21 mouse cellular contexts compared by ENCODE assay signal in the genomic region with DNA sequence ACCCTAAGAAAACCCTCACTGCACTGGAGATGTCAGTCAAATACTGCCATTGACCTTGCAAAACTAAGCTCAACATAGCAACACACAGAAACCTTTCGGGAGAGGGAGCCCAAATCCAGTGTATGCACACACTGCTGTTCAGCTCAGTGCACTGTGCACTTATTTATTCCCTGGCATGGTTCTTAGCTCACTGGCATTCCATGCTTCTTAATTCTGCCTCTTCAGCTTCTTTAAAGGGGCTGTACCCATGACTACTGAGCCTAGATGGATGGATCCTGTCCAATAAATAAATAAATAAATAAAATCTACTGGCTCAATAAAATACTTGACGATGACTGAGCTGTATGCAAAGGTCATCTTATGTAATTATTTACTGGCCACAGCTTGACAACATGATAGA.
DNase-seq lines count a peak whose midpoint lies in the region; ATAC-seq lines count a peak whose summit lies in the region.
"Had no signal": no experiment of that assay in that cellular context is flagged by ENCODE, and none has a peak within 500 bp of the region (broad histone marks: within the 10 kb centered on the region; RNA-seq: fewer than 3 reads in every experiment).

No protein-coding gene starts in this region.

- H3K27ac ChIP-seq in midbrain, embryonic 13.5 days, result peak overlapping the region; percentile 77
- H3K27ac ChIP-seq in midbrain, embryonic 11.5 days (ENCODE audit: low read depth, low read length), result no peak overlapping the region
- H3K27ac ChIP-seq in forebrain, embryonic 13.5 days, result peak overlapping the region; percentile 52
- H3K27ac ChIP-seq in hindbrain, embryonic 14.5 days, result peak overlapping the region; percentile 80; the same call in 1 of the 2 replicates
- H3K27ac ChIP-seq in neural tube, embryonic 14.5 days (ENCODE audit: low read depth, low read length), result peak overlapping the region; percentile 22; the same call in 1 of the 2 replicates
- H3K27ac ChIP-seq in kidney, embryonic 15.5 days, result no peak overlapping the region
- H3K27ac ChIP-seq: embryonic facial prominence, embryonic 12.5 days; heart, embryonic 15.5 days; liver, embryonic 13.5 days; lung, embryonic 15.5 days had no signal

- H3K4me1 ChIP-seq in midbrain, embryonic 13.5 days (replicated peaks), result peaks cover 39% of the 10 kb centered on the region
- H3K4me1 ChIP-seq in midbrain, embryonic 11.5 days (ENCODE audit: control insufficient read depth, insufficient read depth, low read length), result peaks cover 10% of the 10 kb centered on the region; the same call in 1 of the 2 replicates
- H3K4me1 ChIP-seq in forebrain, embryonic 13.5 days, result peaks cover 49% of the 10 kb centered on the region
- H3K4me1 ChIP-seq in hindbrain, embryonic 14.5 days (replicated peaks; ENCODE audit: control insufficient read depth, insufficient read depth, low read length), result peaks cover 13% of the 10 kb centered on the region; the same call in 1 of the 2 replicates
- peaks cover 13% of the 10 kb centered on the region for H3K4me1 ChIP-seq in neural tube, embryonic 14.5 days (ENCODE audit: control insufficient read depth, insufficient read depth, low read length)
- H3K4me1 ChIP-seq in kidney, embryonic 15.5 days, result peaks cover 11% of the 10 kb centered on the region

- no peak overlapping the region for H3K4me2 ChIP-seq in midbrain, embryonic 13.5 days (replicated peaks)
- no peak overlapping the region for H3K4me2 ChIP-seq in midbrain, embryonic 11.5 days
- 0 out of 2 replicates have a peak overlapping the region, but pooled peaks have one; percentile 1 for H3K4me2 ChIP-seq in forebrain, embryonic 13.5 days
- no peak overlapping the region for H3K4me2 ChIP-seq in hindbrain, embryonic 14.5 days (replicated peaks)
- no peak overlapping the region for H3K4me2 ChIP-seq in neural tube, embryonic 14.5 days (ENCODE audit: low read depth, low read length)
- no peak overlapping the region for H3K4me2 ChIP-seq in kidney, embryonic 15.5 days
- H3K4me2 ChIP-seq: embryonic facial prominence, embryonic 12.5 days; heart, embryonic 15.5 days; liver, embryonic 13.5 days; lung, embryonic 15.5 days had no signal

- no peaks in the 10 kb centered on the region for H3K36me3 ChIP-seq in midbrain, embryonic 13.5 days
- H3K36me3 ChIP-seq in midbrain, embryonic 11.5 days (ENCODE audit: control insufficient read depth, insufficient read depth, low read length), result no peaks in the 10 kb centered on the region
- H3K36me3 ChIP-seq in forebrain, embryonic 13.5 days (ENCODE audit: poor library complexity, severe bottlenecking), result no peaks in the 10 kb centered on the region
- H3K36me3 ChIP-seq in hindbrain, embryonic 14.5 days (replicated peaks; ENCODE audit: control insufficient read depth, insufficient read depth), result no peaks in the 10 kb centered on the region
- H3K36me3 ChIP-seq in neural tube, embryonic 14.5 days (ENCODE audit: control insufficient read depth, insufficient read depth, low read length), result no peaks in the 10 kb centered on the region
- no peaks in the 10 kb centered on the region for H3K36me3 ChIP-seq in kidney, embryonic 15.5 days
- H3K36me3 ChIP-seq: embryonic facial prominence, embryonic 12.5 days; heart, embryonic 15.5 days; liver, embryonic 13.5 days; lung, embryonic 15.5 days; midbrain, embryonic 12.5 days had no signal

- H3K27me3 ChIP-seq in midbrain, embryonic 13.5 days, result no peaks in the 10 kb centered on the region
- no peaks in the 10 kb centered on the region for H3K27me3 ChIP-seq in midbrain, embryonic 11.5 days (ENCODE audit: control insufficient read depth, insufficient read depth, low read length)
- H3K27me3 ChIP-seq in forebrain, embryonic 13.5 days, result peaks cover 15% of the 10 kb centered on the region; the same call in 1 of the 2 replicates
- 0 out of 2 replicates have a peak, but pooled peaks cover 7% of the 10 kb centered on the region for H3K27me3 ChIP-seq in hindbrain, embryonic 14.5 days (ENCODE audit: control insufficient read depth, insufficient read depth, low read length)
- H3K27me3 ChIP-seq in neural tube, embryonic 14.5 days (ENCODE audit: control insufficient read depth, insufficient read depth, low read length), result 0 out of 2 replicates have a peak, but pooled peaks cover 2% of the 10 kb centered on the region
- H3K27me3 ChIP-seq in kidney, embryonic 15.5 days, result no peaks in the 10 kb centered on the region
- H3K27me3 ChIP-seq: embryonic facial prominence, embryonic 12.5 days; heart, embryonic 15.5 days; liver, embryonic 13.5 days; lung, embryonic 15.5 days had no signal

- H3K9ac ChIP-seq in midbrain, embryonic 13.5 days (replicated peaks), result no peak overlapping the region
- H3K9ac ChIP-seq in midbrain, embryonic 11.5 days (ENCODE audit: low read length), result no peak overlapping the region
- no peak overlapping the region for H3K9ac ChIP-seq in forebrain, embryonic 13.5 days
- no peak overlapping the region for H3K9ac ChIP-seq in hindbrain, embryonic 14.5 days
- H3K9ac ChIP-seq in neural tube, embryonic 14.5 days (replicated peaks; ENCODE audit: low read depth, low read length), result no peak overlapping the region
- H3K9ac ChIP-seq in kidney, embryonic 15.5 days, result no peak overlapping the region
- H3K9ac ChIP-seq: embryonic facial prominence, embryonic 12.5 days; heart, embryonic 15.5 days; liver, embryonic 13.5 days; lung, embryonic 15.5 days; midbrain, embryonic 12.5 days had no signal

- no peak for ATAC-seq in midbrain, embryonic 13.5 days
- ATAC-seq in midbrain, embryonic 11.5 days (ENCODE audit: low FRiP score), result no peak
- ATAC-seq in forebrain, embryonic 13.5 days, result no peak
- ATAC-seq in hindbrain, embryonic 14.5 days (ENCODE audit: low FRiP score), result peak; percentile 57; the same call in 1 of the 2 replicates
- 0 out of 2 replicates have a peak, but pooled peaks have one; percentile 38 for ATAC-seq in neural tube, embryonic 14.5 days (ENCODE audit: low read depth)
- ATAC-seq in kidney, embryonic 15.5 days (replicated peaks; ENCODE audit: low FRiP score), result no peak
- ATAC-seq: intestine, postnatal 0 days had no signal

- DNase-seq in midbrain, embryonic 11.5 days (ENCODE audit: low spot score, missing footprints), result no peak
- no peak for DNase-seq in hindbrain, embryonic 14.5 days (ENCODE audit: low spot score)
- DNase-seq in frontal cortex, postnatal 14 days (ENCODE audit: low spot score in 2 of 2), result no peak
- no peak for DNase-seq in adrenal gland, adult 18-20 months (ENCODE audit: low spot score in 2 of 2)
- DNase-seq: cerebellum, adult 9-11 months; gastrocnemius, postnatal 25 days; heart, postnatal 4 days; kidney, postnatal 14 days; liver, embryonic 13.5 days; lung, postnatal 4 days; right cerebral cortex, adult 18-20 months had no signal

- no peaks in the 10 kb centered on the region for H3K9me3 ChIP-seq in midbrain, embryonic 13.5 days
- H3K9me3 ChIP-seq in midbrain, embryonic 11.5 days (ENCODE audit: control insufficient read depth, low read length), result no peaks in the 10 kb centered on the region
- no peaks in the 10 kb centered on the region for H3K9me3 ChIP-seq in forebrain, embryonic 13.5 days (replicated peaks)
- H3K9me3 ChIP-seq in hindbrain, embryonic 14.5 days (ENCODE audit: control insufficient read depth, low read length), result no peaks in the 10 kb centered on the region
- H3K9me3 ChIP-seq in neural tube, embryonic 14.5 days (ENCODE audit: control insufficient read depth, low read length), result no peaks in the 10 kb centered on the region
- H3K9me3 ChIP-seq in kidney, embryonic 15.5 days (replicated peaks), result no peaks in the 10 kb centered on the region
- H3K9me3 ChIP-seq: embryonic facial prominence, embryonic 12.5 days; heart, embryonic 15.5 days; liver, embryonic 13.5 days; lung, embryonic 15.5 days; midbrain, embryonic 12.5 days had no signal

- no peak overlapping the region for H3K4me3 ChIP-seq in midbrain, embryonic 13.5 days (replicated peaks)
- H3K4me3 ChIP-seq in midbrain, embryonic 11.5 days (ENCODE audit: low read depth, low read length), result no peak overlapping the region
- no peak overlapping the region for H3K4me3 ChIP-seq in forebrain, embryonic 13.5 days
- H3K4me3 ChIP-seq in hindbrain, embryonic 14.5 days (replicated peaks; ENCODE audit: low read length), result no peak overlapping the region
- H3K4me3 ChIP-seq in neural tube, embryonic 14.5 days (ENCODE audit: low read depth, low read length), result no peak overlapping the region
- H3K4me3 ChIP-seq in kidney, embryonic 15.5 days (replicated peaks), result no peak overlapping the region
- H3K4me3 ChIP-seq: embryonic facial prominence, embryonic 12.5 days; erythroblast, embryonic 14.5 days; heart, embryonic 15.5 days; liver, embryonic 13.5 days; lung, embryonic 15.5 days; midbrain, embryonic 12.5 days had no signal

- WGBS in midbrain, embryonic 13.5 days, result 70% methylated on average over 2 of the region's 2 CpGs
- 88% methylated on average over 2 of the region's 2 CpGs for WGBS in midbrain, embryonic 11.5 days
- 46% methylated on average over 2 of the region's 2 CpGs for WGBS in forebrain, embryonic 13.5 days
- WGBS in hindbrain, embryonic 14.5 days, result 48% methylated on average over 2 of the region's 2 CpGs
- WGBS in neural tube, embryonic 14.5 days, result 49% methylated on average over 2 of the region's 2 CpGs
- WGBS in kidney, embryonic 15.5 days, result 63% methylated on average over 2 of the region's 2 CpGs

Comparison
In these comparisons a context has a peak if more than half of its experiments do, and no peak if none do; other contexts are left out.
1. H3K27ac ChIP-seq: peak in midbrain, embryonic 13.5 days (single experiment), forebrain, embryonic 13.5 days (single experiment), hindbrain, embryonic 14.5 days (single experiment) and neural tube, embryonic 14.5 days (single experiment); none in midbrain, embryonic 11.5 days (single experiment) and kidney, embryonic 15.5 days (single experiment).
2. ATAC-seq: peak in hindbrain, embryonic 14.5 days (single experiment) and neural tube, embryonic 14.5 days (single experiment); none in midbrain, embryonic 13.5 days (single experiment), midbrain, embryonic 11.5 days (single experiment), forebrain, embryonic 13.5 days (single experiment) and kidney, embryonic 15.5 days (single experiment).